Mouse (Mus musculus): ENCODE measurements around the gene Lrrc74a. TPM values are rescaled to one million over a fixed set of nuclear protein-coding genes. Genes with fewer than 3 reads are reported as not detected.
A peak's percentile ranks its signal among the peaks of the same experiment; 100 is the strongest.

The Lrrc74a gene
- 0.09 TPM in 1 of 2 replicates, not detected in the other for polyA plus RNA-seq (2015; fragmentation: Nextera tagmentation; extraction: Ambion mirVana)

- no peak for DNase-seq (ENCODE audit: low spot score)
Observed at GRCm38 (mm10) chr12:86734319-86734810, at the start of gene Lrrc74a. TSS of gene Lrrc74a (plus strand) at chr12:86734369.

GRCm38 (mm10) chr12:86685275-86685674, 48.9 kb upstream of the Lrrc74a start:
- no peak for DNase-seq (ENCODE audit: low spot score)

DNA sequence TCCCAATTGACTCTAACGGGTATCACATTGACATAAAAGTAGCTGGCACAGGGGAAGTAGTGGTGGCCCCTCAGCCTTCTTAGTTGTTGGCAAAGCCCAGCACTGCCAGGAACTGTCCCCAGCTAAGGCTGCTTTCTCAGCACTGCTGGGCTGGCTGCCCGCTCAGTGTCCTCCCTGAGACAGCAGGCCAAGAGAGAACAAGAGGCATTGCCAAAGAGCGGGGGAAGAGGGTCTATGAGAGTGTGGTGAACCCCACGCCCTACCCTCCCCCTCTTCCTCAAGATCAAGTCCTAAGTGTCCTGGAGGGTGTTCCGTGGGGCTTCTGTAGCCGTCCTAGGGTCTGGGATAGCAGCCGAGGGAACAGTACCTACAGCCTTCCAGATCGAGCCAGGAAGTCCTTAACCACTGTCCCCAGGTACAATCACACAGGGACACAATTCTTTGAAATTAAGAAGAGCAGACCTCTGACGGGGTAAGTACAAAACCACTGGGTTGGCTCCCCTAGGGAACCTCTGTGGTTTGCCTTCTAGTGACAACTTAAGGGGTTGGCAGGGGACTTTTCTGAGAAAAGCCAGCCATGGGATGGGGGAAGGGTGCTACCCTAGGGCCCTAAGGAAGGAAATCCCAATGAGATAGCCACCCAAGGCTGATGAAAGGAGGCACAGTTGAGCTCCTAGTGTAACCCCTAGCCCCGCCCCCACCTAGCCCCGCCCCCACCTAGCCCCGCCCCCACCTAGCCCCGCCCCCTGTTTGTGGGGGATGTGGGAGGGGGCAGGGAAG, 47.4 kb upstream of the Lrrc74a start:
- DNase-seq (ENCODE audit: low spot score), result peak; percentile 40

DNA sequence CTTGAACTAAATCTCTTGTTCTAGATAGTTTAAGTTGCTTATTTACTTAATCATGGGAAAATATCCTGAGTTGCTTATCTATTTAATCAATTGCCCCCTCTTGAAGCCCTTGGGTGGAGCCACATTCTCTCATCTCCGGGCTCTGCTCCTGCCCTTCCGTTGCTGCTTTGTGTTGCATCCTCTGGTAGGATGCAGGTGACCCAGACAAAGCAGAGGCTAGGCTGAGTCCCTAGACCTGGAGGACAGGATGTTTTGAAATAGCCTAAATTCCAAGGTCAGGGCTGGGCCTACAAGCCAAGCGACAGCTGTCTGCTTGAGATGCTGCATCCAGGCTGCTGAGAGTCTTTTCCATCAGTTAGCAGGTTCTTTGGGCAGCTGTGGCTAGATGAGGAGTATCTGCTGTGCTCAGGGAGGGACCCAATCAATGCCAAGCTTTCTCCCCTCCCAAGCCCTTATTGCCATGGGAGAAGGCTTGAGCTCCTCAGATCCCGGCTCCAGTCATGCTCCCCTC, 46.7 kb upstream of the Lrrc74a start:
- DNase-seq (ENCODE audit: low spot score), result no peak

GRCm38 (mm10) chr12:86687971-86688573, 46.1 kb upstream of the Lrrc74a start:
- no peak for DNase-seq (ENCODE audit: low spot score)

DNA sequence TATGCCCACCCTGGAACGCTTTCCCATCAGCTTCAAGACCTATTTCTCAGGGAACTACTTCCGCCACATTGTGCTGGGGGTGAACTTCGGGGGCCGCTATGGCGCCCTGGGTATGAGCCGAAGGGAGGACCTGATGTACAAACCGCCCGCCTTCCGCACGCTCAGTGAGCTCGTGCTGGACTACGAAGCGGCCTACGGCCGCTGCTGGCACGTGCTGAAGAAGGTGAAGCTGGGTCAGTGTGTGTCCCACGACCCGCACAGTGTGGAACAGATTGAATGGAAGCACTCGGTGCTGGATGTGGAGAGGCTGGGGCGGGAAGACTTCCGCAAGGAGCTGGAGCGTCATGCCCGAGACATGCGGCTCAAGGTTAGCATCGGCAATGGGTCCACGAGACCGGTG, 45.3 kb upstream of the Lrrc74a start:
- DNase-seq (ENCODE audit: low spot score), result no peak

DNA sequence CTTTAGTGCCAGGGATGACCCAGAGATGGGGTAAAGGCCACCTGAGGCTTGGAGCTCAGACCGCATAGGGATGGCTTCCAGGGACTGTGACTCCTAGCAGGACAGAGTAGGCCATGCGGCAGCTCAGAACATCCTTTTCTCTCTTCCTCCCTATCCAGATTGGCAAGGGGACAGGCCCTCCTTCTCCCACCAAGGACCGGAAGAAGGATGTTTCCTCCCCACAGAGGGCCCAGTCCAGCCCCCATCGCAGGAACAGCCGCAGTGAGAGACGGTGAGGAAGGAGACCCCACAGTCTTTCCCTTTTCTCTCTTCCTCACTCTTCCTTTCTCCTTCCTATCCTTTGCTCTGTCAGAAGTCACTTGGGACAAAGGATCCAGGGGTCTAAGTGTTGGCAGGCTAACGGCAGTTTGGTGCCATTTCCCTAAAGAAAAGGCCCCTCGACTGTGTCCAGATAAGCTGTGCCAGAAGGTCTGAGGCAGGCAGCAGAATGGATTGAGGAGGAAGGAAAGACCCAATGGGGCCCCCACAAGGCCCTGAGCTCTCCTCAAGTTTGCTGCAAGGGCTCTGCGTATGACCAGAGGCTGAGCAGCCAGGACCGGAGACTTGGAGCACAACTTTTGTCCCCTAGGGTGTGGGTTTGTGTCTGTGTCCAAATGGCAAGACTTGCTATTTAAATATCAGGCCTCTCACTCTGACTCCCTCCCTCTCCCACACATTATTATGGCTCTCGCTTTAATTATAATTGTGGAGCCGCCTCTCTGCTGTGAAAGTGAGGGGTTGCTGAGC, 43.3 kb upstream of the Lrrc74a start:
- no peak for DNase-seq (ENCODE audit: low spot score)

DNA sequence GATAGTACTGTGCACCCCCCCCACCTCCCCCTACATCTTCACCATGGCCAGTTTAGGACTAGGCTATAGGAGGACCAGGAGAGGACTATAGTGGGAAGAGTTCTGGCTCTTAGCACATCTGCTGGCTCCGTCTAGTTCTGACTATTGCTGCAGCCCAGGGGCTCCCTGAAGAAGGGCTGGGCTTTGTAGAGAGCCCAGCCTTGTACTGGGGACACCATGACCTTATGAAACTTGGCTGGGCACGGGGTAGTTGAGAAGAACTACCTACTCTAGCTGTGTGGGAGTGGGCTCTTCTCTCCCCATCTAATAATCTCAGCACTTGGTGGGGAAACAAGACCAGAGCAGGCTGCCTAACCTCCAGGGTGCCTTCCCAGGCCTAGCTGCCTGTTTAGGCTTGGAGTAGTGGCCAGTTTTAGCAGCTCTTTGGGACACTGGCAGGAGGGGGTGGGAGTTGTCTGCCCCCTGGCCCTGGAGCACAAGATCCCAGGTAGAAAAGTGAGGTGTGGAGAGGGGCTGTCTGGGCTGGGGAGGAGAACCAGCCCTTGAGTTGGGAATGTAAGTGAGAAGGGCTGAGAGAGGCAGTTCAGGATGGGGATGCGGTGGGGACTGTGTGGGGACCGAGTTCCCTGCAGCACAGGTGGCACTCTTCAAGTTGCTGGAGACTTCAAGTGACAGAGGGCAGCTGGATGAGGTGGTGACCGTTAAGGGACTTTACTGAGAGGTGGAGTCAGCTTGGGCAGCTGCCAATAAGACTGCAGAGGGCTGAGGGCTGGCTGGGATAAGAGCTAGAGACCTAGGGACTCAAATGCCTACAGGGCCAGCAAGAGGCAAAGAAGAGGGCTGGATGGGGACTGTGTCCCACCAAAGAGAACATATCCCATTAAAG, 41.5 kb upstream of the Lrrc74a start:
- no peak for DNase-seq (ENCODE audit: low spot score)

DNA sequence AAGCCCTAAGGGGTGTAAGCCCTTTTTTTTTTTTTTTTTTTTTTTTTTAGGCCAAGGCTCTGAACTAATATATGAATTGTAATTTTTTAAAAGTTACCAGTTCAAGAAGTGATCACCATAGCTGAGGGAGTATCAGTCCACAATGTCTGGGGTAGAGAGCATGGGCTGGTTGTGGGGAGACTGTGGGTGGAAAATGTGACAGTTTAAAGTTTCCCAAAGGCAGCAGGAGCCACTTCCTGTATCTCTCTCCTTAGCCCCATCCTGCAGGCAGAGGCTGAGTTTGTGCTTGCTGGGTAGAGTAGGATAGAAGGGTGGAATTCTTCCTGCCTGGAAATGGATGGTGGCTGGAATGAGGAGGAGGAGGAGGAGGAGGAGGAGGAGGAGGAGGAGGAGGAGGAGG, 40.8 kb upstream of the Lrrc74a start:
- no peak for DNase-seq (ENCODE audit: low spot score)

- DNase-seq (ENCODE audit: low spot score), result no peak
Observed at GRCm38 (mm10) chr12:86694441-86694840, 39.7 kb upstream of the Lrrc74a start.

DNA sequence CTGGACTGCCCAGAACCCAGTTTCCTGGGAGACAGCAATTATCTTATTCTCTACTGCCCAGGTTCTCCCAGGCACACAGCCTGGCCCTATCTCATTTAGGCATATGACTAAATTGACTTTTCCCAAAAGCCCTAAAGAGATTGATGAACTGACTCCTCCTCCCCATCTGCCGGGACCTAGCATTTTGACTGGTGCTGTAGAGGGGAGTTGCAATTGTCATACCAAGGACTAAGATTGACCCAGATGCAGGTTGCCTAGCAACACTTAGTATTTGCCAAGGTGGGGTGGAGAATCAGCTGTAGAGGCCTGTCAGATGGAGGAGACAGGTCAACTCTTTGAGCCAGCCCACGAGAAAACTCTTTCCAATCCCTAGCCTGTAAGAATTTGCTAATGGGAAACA, 36.2 kb upstream of the Lrrc74a start:
- no peak for DNase-seq (ENCODE audit: low spot score)

GRCm38 (mm10) chr12:86698537-86698936, 35.6 kb upstream of the Lrrc74a start:
- no peak for DNase-seq (ENCODE audit: low spot score)

DNA sequence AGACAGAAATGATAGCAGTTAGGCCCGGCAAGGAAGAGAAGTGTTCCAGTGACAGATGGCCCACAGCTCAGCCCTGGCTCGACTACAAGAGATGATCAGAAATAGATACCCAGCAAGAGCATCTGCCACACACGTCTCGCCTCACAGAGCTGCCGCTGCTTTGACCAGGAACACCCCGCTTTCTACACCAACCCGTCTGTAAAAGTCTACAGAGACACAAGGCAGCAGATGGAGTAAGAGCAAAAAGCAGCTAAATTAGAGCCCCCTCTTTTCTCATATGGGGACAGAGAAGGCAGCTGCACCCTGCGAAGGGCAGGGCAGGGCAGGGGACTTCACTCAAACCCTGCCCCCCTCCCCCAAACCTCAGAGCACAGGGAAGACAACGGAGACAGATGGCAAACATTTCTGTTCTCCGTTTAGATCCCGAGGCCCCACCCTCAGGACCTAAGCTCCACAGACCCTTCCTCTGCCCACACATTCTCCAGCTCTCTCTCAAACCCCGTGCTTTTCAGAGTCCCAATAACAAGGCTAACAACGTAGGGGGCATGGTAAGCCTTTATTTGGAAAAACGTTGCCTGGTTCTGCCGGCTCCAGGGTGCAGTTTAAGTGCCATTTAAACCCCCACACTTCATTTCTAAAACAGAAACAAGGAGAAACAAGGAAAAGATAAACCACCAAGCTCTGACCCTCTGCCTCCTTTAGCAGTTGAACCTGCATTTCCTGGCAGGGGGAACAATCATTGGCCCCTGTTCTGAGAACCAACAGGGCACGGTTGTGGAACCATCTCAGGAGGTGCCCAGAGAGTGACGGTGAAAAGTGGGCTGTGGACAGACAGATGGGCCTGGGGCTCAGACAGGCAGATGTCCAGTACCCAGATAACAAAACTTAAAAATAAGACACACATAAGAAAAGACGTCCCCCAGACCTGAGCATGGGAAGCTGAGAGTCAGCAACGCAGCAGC, 33.9 kb upstream of the Lrrc74a start:
- no peak for DNase-seq (ENCODE audit: low spot score)

GRCm38 (mm10) chr12:86700927-86701310, 33.2 kb upstream of the Lrrc74a start:
- no peak for DNase-seq (ENCODE audit: low spot score)

GRCm38 (mm10) chr12:86701491-86701890, 32.7 kb upstream of the Lrrc74a start:
- no peak for DNase-seq (ENCODE audit: low spot score)

- DNase-seq (ENCODE audit: low spot score), result no peak
Observed at GRCm38 (mm10) chr12:86702690-86703089, 31.5 kb upstream of the Lrrc74a start.

- DNase-seq (ENCODE audit: low spot score), result no peak
Observed at GRCm38 (mm10) chr12:86705843-86706242, 28.3 kb upstream of the Lrrc74a start.

DNA sequence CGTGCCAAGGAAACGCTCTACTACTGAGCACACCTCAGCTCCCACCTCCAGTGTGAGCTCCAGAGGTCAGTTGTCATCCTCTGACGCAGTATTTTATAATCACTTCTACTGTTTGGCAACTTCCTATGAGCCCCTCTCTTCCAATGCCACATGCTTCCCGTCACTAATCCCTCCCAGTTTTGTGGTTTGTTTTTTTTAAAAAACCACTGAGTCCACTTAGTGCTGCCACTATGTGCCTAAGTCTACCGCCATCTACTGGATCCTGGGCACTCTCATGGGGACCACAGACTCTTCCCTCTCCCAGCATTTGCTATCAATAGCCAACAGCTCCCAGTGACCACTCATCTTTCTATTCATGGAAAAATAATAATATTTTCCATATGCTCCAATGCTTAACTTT, 20.1 kb upstream of the Lrrc74a start:
- no peak for DNase-seq (ENCODE audit: low spot score)

- peak; percentile 63 for DNase-seq (ENCODE audit: low spot score)
Observed at GRCm38 (mm10) chr12:86715401-86715800, 18.8 kb upstream of the Lrrc74a start.

GRCm38 (mm10) chr12:86716962-86717361, 17.2 kb upstream of the Lrrc74a start:
- DNase-seq (ENCODE audit: low spot score), result no peak

Measured in thymus, postnatal 0 days (tissue).